Mouse (Mus musculus) bone marrow, adult 2 months (tissue): ENCODE results near the gene Tyr.

Source experiments
- CTCF ChIP-seq: fragments of 200-500 bp; IDR thresholded peaks from 2 replicates; pipeline ENCODE4 v1.5.1; 2011; ENCODE audit warnings: low read length, control low read depth; ENCODE audit not compliant: control insufficient read depth, insufficient read depth
- POLR2A ChIP-seq: fragments of 200-500 bp; IDR thresholded peaks from 2 replicates; pipeline ENCODE4 v1.6.1; 2011; ENCODE audit warnings: low read depth, mild to moderate bottlenecking, control low read depth, low read length, borderline replicate concordance; ENCODE audit not compliant: control insufficient read depth

DNA sequence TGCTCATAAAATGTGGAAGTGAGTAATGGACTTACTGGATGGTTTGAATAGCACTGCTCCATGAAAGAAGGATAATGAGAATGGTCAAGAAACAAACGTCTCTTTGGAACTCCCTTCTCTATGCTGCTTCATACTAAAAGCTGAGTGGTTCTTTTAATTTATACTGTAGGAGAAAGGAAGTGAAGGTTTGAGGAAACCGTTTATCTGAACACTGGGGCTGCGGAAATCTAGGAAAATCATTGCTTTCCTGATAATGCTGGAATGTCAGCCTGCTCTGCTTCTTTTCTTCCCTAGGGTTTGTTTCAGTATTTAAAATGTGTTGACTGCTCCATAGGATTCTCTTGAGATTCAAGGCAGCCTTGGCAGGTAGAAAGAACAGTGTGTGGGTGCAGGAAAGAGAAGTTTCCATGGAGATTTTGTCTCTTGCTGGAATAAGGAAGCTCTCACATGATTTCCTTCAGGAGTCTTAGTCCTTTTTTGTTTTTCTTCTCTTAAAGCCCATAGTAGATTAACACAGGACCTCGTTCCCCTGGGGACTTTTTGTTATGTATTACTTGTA, 891 bp upstream of the Tyr start:
- no peak for TF ChIP-seq CTCF
- no peak for TF ChIP-seq POLR2A
